Mouse (Mus musculus) ES-Bruce4 (cell line): ENCODE measurements around the gene Nabp1. TPM values are rescaled to one million over a fixed set of nuclear protein-coding genes. Genes with fewer than 3 reads are reported as not detected.

Source experiments
- H3K27ac ChIP-seq: 2 replicates; pipeline ENCODE4 v1.5.1; 2012; ENCODE audit warnings: low read length, inconsistent platforms; ENCODE audit not compliant: insufficient read depth
- H3K27me3 ChIP-seq: 2 replicates; pipeline ENCODE4 v1.6.1; 2012; ENCODE audit warnings: mild to moderate bottlenecking, low read length, inconsistent platforms; ENCODE audit not compliant: control insufficient read depth, poor library complexity, insufficient read depth, severe bottlenecking
- H3K36me3 ChIP-seq: 2 replicates; pipeline ENCODE4 v1.6.1; 2012; ENCODE audit warnings: inconsistent platforms, mild to moderate bottlenecking, low read length, moderate library complexity; ENCODE audit not compliant: control insufficient read depth, poor library complexity, insufficient read depth, severe bottlenecking
- H3K4me1 ChIP-seq: one replicate; pipeline ENCODE4 v1.8.1; 2011; ENCODE audit warnings: low read length; ENCODE audit not compliant: control insufficient read depth, insufficient read depth
- H3K4me3 ChIP-seq: 2 replicates; pipeline ENCODE4 v1.5.1; 2011; ENCODE audit warnings: low read depth, mild to moderate bottlenecking, low read length
- H3K9ac ChIP-seq: 2 replicates; pipeline ENCODE4 v1.6.1; 2012; ENCODE audit warnings: low read depth, mild to moderate bottlenecking, inconsistent platforms; ENCODE audit not compliant: poor library complexity, severe bottlenecking
- H3K9me3 ChIP-seq: replicated peaks from 2 replicates; pipeline ENCODE4 v1.6.1; 2012; ENCODE audit warnings: mild to moderate bottlenecking, low read length, inconsistent platforms; ENCODE audit not compliant: control insufficient read depth, poor library complexity, insufficient read depth, severe bottlenecking
- CTCF ChIP-seq: IDR thresholded peaks from one replicate; pipeline ENCODE4 v1.8.1; 2011; ENCODE audit warnings: low read depth, low read length
- EP300 ChIP-seq: IDR thresholded peaks from 2 replicates; pipeline ENCODE4 v1.6.1; 2011; ENCODE audit warnings: low read depth, low read length; ENCODE audit not compliant: insufficient read depth
- POLR2A ChIP-seq: IDR thresholded peaks from one replicate; pipeline ENCODE4 v1.8.1; 2011; ENCODE audit warnings: low read length; ENCODE audit not compliant: insufficient read depth
- polyA plus RNA-seq: library from polyadenylated mRNA; stranded (reverse); fragments of >200 nt; gene quantifications from 2 replicates; pipeline ENCODE4 v1.2.4, GENCODE M21; 2011; ENCODE audit warnings: low read depth; ENCODE audit not compliant: missing spikeins, insufficient read depth, insufficient read length

The Nabp1 gene
- polyA plus RNA-seq = 126 and 145 TPM in 2 replicates

GRCm38 (mm10) chr1:51478262-51479026, at the start of gene Nabp1:
Gene Nabp1, minus strand, starts transcription at chr1:51478425.
- TF ChIP-seq POLR2A (peak; percentile 99), EP300 (peak; percentile 76; the same call in 1 of the 2 replicates), CTCF (no peak)
- peaks cover 1% of the 10 kb centered on the region for H3K4me1 ChIP-seq

GRCm38 (mm10) chr1:51525563-51526265, 47.5 kb upstream of the Nabp1 start:
- H3K4me1 ChIP-seq = no peaks in the 10 kb centered on the region
- H3K36me3 ChIP-seq = no peaks in the 10 kb centered on the region
- no peaks in the 10 kb centered on the region for H3K9me3 ChIP-seq
- H3K4me3 ChIP-seq = no peak overlapping the region
- no peak overlapping the region for H3K27ac ChIP-seq
- TF ChIP-seq EP300 (no peak), POLR2A (no peak), CTCF (no peak)
- H3K27me3 ChIP-seq = no peaks in the 10 kb centered on the region
- no peak overlapping the region for H3K9ac ChIP-seq

More at GRCm38 (mm10) chr1:51478262-51479026, at the start of gene Nabp1:
- Histone ChIP-seq H3K4me3 (peak within 1 kb of the TSS; percentile 93), H3K27ac (peak within 1 kb of the TSS; percentile 86), H3K9ac (peak within 1 kb of the TSS; percentile 71), H3K9me3 (no peaks in the 10 kb centered on the region), H3K27me3 (no peaks in the 10 kb centered on the region), H3K36me3 (peaks cover 12% of the 10 kb centered on the region)

GRCm38 (mm10) chr1:51521651-51522050, 43.4 kb upstream of the Nabp1 start:
- no peaks in the 10 kb centered on the region for H3K4me1 ChIP-seq
- TF ChIP-seq POLR2A (no peak), EP300 (no peak), CTCF (no peak)

GRCm38 (mm10) chr1:51520246-51520780, 42.1 kb upstream of the Nabp1 start:
- Histone ChIP-seq H3K27me3 (no peaks in the 10 kb centered on the region), H3K9me3 (no peaks in the 10 kb centered on the region), H3K9ac (no peak overlapping the region), H3K36me3 (no peaks in the 10 kb centered on the region), H3K27ac (no peak overlapping the region), H3K4me1 (no peaks in the 10 kb centered on the region), H3K4me3 (no peak overlapping the region)
- no peak for TF ChIP-seq EP300
- no peak for TF ChIP-seq POLR2A
- no peak for TF ChIP-seq CTCF

More at GRCm38 (mm10) chr1:51521651-51522050, 43.4 kb upstream of the Nabp1 start:
- H3K4me3 ChIP-seq = no peak overlapping the region
- no peaks in the 10 kb centered on the region for H3K9me3 ChIP-seq
- no peak overlapping the region for H3K9ac ChIP-seq
- H3K27me3 ChIP-seq = no peaks in the 10 kb centered on the region
- no peak overlapping the region for H3K27ac ChIP-seq
- no peaks in the 10 kb centered on the region for H3K36me3 ChIP-seq

GRCm38 (mm10) chr1:51519112-51519511, 40.9 kb upstream of the Nabp1 start:
- H3K9me3 ChIP-seq = no peaks in the 10 kb centered on the region
- no peaks in the 10 kb centered on the region for H3K27me3 ChIP-seq
- TF ChIP-seq EP300 = no peak

GRCm38 (mm10) chr1:51515625-51516024, 37.4 kb upstream of the Nabp1 start:
- no peak overlapping the region for H3K4me3 ChIP-seq
- no peak for TF ChIP-seq POLR2A
- H3K36me3 ChIP-seq = no peaks in the 10 kb centered on the region
- no peak overlapping the region for H3K9ac ChIP-seq
- no peaks in the 10 kb centered on the region for H3K27me3 ChIP-seq
- no peaks in the 10 kb centered on the region for H3K4me1 ChIP-seq
- H3K9me3 ChIP-seq = no peaks in the 10 kb centered on the region
- no peak overlapping the region for H3K27ac ChIP-seq

More at GRCm38 (mm10) chr1:51519112-51519511, 40.9 kb upstream of the Nabp1 start:
- Histone ChIP-seq H3K4me1 (no peaks in the 10 kb centered on the region), H3K27ac (no peak overlapping the region), H3K9ac (no peak overlapping the region), H3K36me3 (no peaks in the 10 kb centered on the region), H3K4me3 (no peak overlapping the region)
